Mouse (Mus musculus) limb, embryonic 10.5 days (tissue): ENCODE measurements around the gene Setd6. TPM values are rescaled to one million over a fixed set of nuclear protein-coding genes. Genes with fewer than 3 reads are reported as not detected.

Source experiments
- DNase-seq: peaks from one replicate; pipeline ENCODE4 v3.0.0-alpha.2; 2017; ENCODE audit warnings: low spot score
- H3K27ac ChIP-seq: fragments of 300-500 bp; sonication (generic); 2 replicates; pipeline ENCODE4 v1.5.1; 2016; ENCODE audit warnings: mild to moderate bottlenecking
- H3K27me3 ChIP-seq: fragments of 300-500 bp; sonication (generic); 2 replicates; pipeline ENCODE4 v1.6.1; 2016; ENCODE audit warnings: low read depth, mild to moderate bottlenecking; ENCODE audit not compliant: poor library complexity, severe bottlenecking
- H3K36me3 ChIP-seq: fragments of 300-500 bp; sonication (generic); 2 replicates; pipeline ENCODE4 v1.6.1; 2016; ENCODE audit warnings: mild to moderate bottlenecking, moderate library complexity
- H3K4me1 ChIP-seq: fragments of 300-500 bp; sonication (generic); 2 replicates; pipeline ENCODE4 v1.6.1; 2016
- H3K4me3 ChIP-seq: fragments of 300-500 bp; sonication (generic); 2 replicates; pipeline ENCODE4 v1.5.1; 2016; ENCODE audit warnings: mild to moderate bottlenecking, moderate library complexity
- H3K9me3 ChIP-seq: fragments of 300-500 bp; sonication (generic); replicated peaks from 2 replicates; pipeline ENCODE4 v1.6.1; 2016; ENCODE audit warnings: mild to moderate bottlenecking
- WGBS: fragments of 180-500 bp; shearing (Covaris S2); methylation state at CpG from one replicate; pipeline ENCODE4 v1.1.7; 2016; 5-methylcytosine and 5-hydroxymethylcytosine counted together
- polyA plus RNA-seq: library from polyadenylated mRNA; unstranded; fragments of >200 nt; fragmentation: Nextera tagmentation; extraction: Ambion mirVana; gene quantifications from 2 replicates; pipeline ENCODE4 v1.2.1, GENCODE M21; 2016

Gene Setd6
- polyA plus RNA-seq, 1 experiment from 2014 or later: 16.7 TPM

DNA sequence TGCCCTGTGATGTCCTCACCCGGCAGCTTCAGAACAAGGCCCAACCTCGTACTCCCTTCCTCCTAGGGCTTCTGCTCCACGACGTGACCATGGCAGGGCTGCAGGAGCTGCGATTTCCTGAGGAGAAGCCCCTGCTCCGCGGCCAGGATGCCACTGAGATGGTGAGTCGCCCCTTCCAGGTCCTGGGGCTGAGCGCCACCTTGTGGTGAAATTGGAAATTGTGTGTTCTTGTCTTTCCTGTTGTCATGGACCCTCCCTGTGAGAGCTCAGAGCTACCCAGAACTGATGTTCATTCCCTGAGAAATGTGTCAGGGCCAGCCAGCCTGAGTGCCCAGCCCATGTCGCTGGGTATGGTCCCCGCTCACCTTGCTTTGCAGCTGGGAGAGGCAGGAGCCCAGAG lies 18.6 kb upstream of the Setd6 start:
- DNase-seq: peak; percentile 95
- Histone ChIP-seq H3K4me3 (0 out of 2 replicates have a peak overlapping the region, but pooled peaks have one; percentile 9), H3K4me1 (peaks cover 16% of the 10 kb centered on the region), H3K36me3 (no peaks in the 10 kb centered on the region), H3K9me3 (no peaks in the 10 kb centered on the region), H3K27ac (no peak overlapping the region), H3K27me3 (peaks cover 59% of the 10 kb centered on the region)
- WGBS: 2% methylated on average over 11 of the region's 11 CpGs

DNA sequence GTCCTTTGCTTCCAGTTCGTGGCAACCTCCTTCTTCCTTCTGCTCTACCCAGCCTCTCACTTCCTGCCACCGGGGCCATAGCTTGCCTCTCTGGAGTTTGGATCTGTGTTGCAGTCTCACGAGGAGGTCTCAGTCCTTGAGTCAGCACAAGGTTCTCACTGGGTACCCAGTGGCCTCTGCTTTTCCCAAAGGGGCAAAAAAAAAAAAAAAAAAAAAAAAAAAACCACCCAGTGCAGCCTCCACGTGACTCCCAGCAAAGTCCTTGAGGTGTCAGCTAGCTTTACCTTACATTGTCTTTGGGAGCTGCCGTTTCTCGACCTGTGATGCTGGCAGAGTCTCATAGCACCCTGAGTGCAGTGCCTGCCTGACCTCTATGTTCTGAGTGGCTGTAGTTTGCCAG lies 17.5 kb upstream of the Setd6 start:
- DNase-seq: no peak
- Histone ChIP-seq H3K27ac (no peak overlapping the region), H3K4me1 (peaks cover 24% of the 10 kb centered on the region), H3K27me3 (peaks cover 59% of the 10 kb centered on the region), H3K9me3 (no peaks in the 10 kb centered on the region), H3K36me3 (no peaks in the 10 kb centered on the region), H3K4me3 (no peak overlapping the region)
- WGBS: 49% methylated on average over 6 of the region's 6 CpGs

DNA sequence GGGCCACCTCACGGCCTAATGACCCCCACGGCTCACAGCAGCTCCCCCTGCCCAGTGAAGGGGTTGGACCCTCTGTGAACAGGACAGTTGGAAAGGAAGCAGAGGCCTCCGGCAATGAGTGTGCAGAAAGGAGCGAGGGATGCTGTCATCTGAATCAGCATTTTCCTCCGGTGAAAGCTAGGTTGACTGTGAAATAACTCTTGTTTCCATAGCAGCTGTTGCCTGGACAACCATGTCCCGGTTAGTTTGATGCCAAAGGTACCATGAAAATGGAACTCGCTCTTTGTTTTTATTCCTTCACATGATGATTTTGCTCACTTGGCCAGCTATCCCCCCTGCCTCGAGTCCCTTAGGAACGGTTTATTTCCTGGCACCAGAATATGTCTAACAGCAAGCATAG lies 15.4 kb upstream of the Setd6 start:
- no peaks in the 10 kb centered on the region for H3K9me3 ChIP-seq
- DNase-seq: no peak
- no peak overlapping the region for H3K27ac ChIP-seq
- WGBS: 81% methylated on average over 9 of the region's 9 CpGs
- H3K27me3 ChIP-seq: peaks cover 42% of the 10 kb centered on the region
- H3K4me1 ChIP-seq: peaks cover 27% of the 10 kb centered on the region
- no peaks in the 10 kb centered on the region for H3K36me3 ChIP-seq
- no peak overlapping the region for H3K4me3 ChIP-seq

DNA sequence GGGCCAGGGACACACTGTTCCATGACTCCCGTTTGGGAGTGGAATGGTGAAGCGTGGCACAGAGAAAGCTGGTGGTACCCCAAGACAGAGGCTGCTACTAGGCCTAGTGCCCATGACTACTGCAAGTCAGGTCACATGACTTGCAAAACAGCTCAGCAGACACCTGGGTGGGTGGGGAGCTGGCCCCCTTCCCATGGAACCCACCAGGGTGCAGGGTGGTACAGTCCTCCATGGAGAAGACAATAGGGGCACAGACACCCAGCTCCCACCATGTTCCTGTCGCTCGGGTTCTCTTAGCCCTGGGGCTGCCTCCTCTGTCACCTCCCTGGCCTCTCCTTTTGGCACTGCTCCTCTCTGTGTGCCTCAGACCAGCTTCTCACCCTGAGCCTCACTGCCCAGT lies 13.9 kb upstream of the Setd6 start:
- no peaks in the 10 kb centered on the region for H3K36me3 ChIP-seq
- no peak for DNase-seq
- 78% methylated on average over 4 of the region's 4 CpGs for WGBS
- peak overlapping the region; percentile 67 for H3K4me3 ChIP-seq
- peaks cover 28% of the 10 kb centered on the region for H3K27me3 ChIP-seq
- H3K9me3 ChIP-seq: no peaks in the 10 kb centered on the region
- peaks cover 27% of the 10 kb centered on the region for H3K4me1 ChIP-seq
- H3K27ac ChIP-seq: no peak overlapping the region

DNA sequence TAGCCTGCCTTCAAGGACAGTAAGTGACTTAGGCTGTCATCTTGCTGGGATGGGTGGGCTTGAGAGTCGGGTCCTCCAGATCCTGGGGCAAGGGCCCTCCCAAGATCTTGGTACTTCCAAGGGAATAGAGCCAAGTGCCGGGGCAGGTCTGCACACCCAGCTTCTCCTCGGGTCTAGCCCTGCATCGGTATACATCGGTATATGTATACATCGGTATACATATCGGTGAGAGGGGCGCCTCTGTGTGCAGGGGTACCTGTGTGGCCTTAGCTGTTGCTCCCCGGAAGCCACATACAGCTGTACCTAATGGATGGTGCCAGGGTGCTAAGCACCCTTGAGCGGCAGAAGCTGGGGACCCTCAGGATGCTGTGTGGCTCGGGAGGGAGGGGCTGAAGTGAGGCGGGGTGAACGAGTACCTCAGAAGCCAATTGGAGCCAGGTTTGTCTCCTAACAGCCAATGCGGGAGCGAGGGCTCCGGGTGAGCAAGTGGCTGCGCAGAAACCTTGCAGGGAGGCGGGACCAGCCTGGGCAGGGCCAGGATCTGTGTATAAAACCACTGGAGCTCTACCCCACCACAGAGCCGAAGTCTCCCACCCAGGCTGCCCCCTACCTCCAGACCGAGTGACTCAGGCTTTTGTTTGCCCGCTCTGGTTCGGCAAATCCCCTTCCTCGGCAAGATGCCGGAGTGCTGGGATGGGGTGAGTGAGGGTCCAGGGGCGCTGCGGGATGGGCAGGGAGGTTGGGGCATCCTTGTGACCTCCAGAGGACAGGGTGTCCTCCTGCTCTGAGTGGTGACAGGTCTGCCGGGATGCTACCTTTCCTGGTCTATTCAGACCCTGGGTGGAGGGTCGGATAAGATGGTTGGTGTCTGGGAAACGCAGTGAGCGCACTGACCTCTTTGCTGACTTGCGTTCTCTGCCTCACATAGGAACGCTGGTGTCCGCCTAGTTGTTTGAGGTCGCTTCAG lies 12.9 kb upstream of the Setd6 start:
- Histone ChIP-seq H3K4me1 (peaks cover 25% of the 10 kb centered on the region), H3K27ac (peak overlapping the region; percentile 69), H3K4me3 (peak overlapping the region; percentile 67), H3K36me3 (no peaks in the 10 kb centered on the region), H3K27me3 (peaks cover 20% of the 10 kb centered on the region), H3K9me3 (no peaks in the 10 kb centered on the region)
- 5% methylated on average over 34 of the region's 34 CpGs for WGBS
- peak; percentile 82 for DNase-seq

DNA sequence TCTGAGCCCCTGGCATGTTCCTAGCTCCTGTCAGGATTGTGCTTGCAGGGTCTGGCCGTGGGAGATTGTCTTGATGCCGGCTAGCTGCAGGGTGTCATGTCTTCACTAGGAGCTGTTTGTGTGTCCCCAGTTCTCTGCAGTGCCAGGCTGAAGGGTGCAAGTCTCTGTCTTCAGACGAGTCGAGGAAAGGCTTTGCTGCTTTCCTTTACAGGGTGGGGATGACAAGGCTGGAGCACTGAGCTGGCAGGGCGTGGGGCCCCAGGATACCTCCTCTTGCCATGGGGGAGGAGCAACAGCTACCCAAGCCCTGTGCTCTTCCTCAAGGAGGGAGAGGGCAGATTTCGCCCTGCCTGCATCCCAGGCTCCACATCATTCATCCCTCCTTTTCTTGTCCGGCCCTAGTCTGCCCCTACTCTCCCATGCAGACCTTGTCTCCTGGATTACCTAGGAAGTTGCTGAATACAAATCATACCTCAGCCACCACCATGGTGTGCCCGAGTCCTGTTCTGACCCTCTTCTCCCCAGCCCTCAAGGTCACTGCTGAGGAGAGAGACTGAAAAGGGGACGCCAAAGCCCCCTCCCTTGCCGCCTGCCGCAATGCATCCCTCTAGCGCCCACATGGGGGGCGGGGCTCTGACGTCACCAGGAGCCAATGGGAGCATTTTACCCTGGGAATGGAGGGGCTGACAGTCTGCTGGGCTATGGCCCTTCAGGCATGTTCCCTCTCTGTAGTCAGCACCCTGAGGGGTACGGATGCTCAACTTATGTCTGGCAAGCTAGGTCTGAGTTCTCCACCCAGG lies 12.0 kb upstream of the Setd6 start:
- Histone ChIP-seq H3K27ac (peak overlapping the region; percentile 69), H3K4me1 (peaks cover 22% of the 10 kb centered on the region), H3K36me3 (no peaks in the 10 kb centered on the region), H3K4me3 (peak overlapping the region; percentile 67), H3K9me3 (no peaks in the 10 kb centered on the region), H3K27me3 (peaks cover 14% of the 10 kb centered on the region)
- DNase-seq: peak; percentile 82
- WGBS: 4% methylated on average over 15 of the region's 15 CpGs

DNA sequence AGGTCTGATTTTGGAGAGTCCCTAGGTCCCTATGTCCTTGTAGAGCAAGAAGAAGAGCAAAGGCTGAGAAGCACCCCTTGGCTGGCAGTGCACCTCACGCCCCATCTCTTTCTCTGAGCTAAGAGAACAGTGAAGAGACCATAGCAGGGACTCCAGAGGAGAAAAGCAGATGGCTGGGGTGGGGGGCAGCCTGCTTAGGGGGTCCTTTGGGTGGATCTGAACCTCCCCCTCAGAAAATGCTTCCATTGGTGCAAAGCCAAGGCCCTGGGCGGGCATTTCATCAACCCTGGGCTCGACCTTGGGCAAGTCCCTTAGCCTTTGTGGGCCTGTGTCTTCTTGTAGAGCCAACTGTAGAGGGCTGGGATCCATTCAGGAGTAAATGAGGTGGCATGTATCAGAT lies 11.1 kb upstream of the Setd6 start:
- H3K9me3 ChIP-seq: no peaks in the 10 kb centered on the region
- 96% methylated on average over 3 of the region's 3 CpGs for WGBS
- no peak for DNase-seq
- H3K4me1 ChIP-seq: peaks cover 22% of the 10 kb centered on the region
- no peak overlapping the region for H3K27ac ChIP-seq
- H3K27me3 ChIP-seq: peaks cover 7% of the 10 kb centered on the region
- H3K36me3 ChIP-seq: no peaks in the 10 kb centered on the region
- H3K4me3 ChIP-seq: no peak overlapping the region

DNA sequence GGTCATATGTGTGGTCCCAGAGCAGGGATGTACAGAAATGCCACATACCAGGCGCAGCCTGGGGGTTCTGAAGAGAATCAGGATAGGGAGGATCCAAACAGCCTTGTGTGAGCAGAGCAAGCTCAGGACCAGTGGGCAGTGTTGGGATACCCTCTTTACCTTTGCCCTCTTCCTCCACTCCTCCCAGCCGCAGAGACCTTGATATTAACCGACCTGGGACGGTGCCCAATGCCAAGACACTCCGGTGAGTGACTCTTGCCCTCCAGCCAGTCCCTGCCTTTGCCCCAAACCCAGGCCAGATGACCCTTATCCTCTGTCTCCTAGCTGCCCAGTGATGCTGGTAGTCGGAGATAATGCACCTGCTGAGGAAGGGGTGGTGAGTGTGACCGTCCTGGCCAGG lies 6.1 kb upstream of the Setd6 start:
- Histone ChIP-seq H3K27me3 (no peaks in the 10 kb centered on the region), H3K4me1 (peaks cover 6% of the 10 kb centered on the region), H3K36me3 (no peaks in the 10 kb centered on the region), H3K9me3 (no peaks in the 10 kb centered on the region), H3K4me3 (no peak overlapping the region), H3K27ac (no peak overlapping the region)
- no peak for DNase-seq
- WGBS: 84% methylated on average over 7 of the region's 7 CpGs

DNA sequence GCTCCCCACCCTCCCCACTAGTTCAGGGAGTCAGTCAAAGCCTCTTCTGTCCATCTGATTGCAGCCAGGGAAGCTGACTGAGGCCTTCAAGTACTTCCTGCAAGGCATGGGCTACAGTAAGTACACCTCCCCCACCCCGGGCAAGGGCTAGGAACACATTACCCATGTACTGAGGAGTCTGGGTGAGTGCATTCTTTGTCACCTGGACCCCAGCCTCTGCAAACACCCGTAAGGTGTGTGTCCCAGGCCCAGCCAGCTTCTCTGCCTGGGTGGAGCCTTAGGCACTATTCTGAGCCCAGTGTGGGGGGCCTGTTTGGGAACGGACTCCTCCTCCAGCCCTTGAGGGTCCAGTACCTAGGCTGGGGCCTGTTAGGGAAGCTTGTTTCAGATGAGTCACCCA lies 4.7 kb upstream of the Setd6 start:
- Histone ChIP-seq H3K27me3 (no peaks in the 10 kb centered on the region), H3K36me3 (0 out of 2 replicates have a peak, but pooled peaks cover 3% of the 10 kb centered on the region), H3K9me3 (no peaks in the 10 kb centered on the region), H3K4me1 (peaks cover 17% of the 10 kb centered on the region), H3K27ac (no peak overlapping the region), H3K4me3 (no peak overlapping the region)
- no peak for DNase-seq
- 70% methylated on average over 3 of the region's 3 CpGs for WGBS

DNA sequence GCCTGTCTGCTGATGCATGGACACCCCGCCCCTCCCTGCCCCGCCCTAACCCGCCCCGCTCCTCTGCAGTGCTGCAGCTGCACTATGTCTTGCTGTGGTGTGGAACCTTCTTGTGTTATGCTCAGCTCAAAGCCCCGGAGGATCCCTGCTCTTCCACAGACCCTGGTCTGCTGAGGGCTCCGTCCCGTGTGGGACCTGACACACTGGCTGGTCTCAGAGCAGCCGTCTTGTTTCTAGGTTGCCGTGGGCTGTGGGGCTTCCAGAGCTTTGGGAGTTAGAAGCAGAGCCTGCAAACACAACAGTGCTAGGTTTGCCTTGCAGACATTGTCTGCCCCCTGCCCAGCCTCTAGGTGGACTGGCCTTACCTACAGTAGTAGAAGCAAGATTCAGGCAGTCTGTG lies 3.3 kb upstream of the Setd6 start:
- no peak overlapping the region for H3K4me3 ChIP-seq
- no peak for DNase-seq
- H3K36me3 ChIP-seq: peaks cover 9% of the 10 kb centered on the region; the same call in 1 of the 2 replicates
- 89% methylated on average over 9 of the region's 9 CpGs for WGBS
- peaks cover 28% of the 10 kb centered on the region for H3K4me1 ChIP-seq
- no peaks in the 10 kb centered on the region for H3K9me3 ChIP-seq
- H3K27me3 ChIP-seq: no peaks in the 10 kb centered on the region
- no peak overlapping the region for H3K27ac ChIP-seq

DNA sequence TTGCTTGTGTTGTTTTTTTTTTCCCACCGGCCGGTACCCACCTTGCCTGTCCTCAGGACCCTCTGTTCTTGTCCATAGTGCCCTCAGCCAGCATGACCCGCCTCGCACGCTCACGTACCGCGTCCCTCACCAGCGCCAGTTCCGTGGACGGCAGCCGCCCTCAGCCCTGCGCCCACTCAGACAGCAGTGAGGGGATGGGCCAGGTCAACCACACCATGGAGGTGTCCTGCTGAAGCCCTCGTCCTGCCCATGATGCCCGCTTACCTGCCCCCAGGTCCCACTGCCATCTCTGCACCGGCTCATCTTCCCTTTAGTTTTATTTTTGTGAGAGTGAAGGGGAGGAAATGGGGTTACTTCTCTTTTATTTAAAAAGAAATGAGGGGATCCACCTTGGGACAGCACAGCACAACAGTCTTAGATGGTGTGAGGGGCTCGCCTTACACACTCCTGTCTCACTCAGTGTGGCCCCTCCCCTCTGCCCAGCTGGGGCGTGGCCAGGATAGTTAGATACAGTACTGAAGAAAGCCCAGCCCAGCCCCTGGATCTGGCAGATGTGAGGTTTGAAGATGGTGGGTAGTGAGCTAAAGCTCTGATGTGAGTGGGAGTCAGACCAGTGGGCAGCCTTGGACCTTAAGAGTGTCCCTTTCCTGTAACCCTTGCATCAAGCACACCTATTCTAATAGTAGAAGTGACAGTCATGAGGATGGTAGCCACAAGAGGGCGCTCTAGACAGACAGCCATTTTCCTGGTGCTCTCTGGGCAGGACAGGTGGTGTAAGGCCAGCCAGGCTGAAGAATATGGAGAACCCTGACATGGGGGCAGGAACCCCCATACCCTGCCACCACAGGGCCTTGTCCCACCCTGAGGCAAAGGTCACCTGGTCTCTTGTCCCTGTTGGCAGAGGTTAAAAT lies 2.3 kb upstream of the Setd6 start:
- H3K36me3 ChIP-seq: peaks cover 17% of the 10 kb centered on the region
- H3K4me1 ChIP-seq: peaks cover 28% of the 10 kb centered on the region
- H3K9me3 ChIP-seq: no peaks in the 10 kb centered on the region
- H3K27ac ChIP-seq: no peak overlapping the region
- WGBS: 78% methylated on average over 19 of the region's 19 CpGs
- peak; percentile 80 for DNase-seq
- H3K4me3 ChIP-seq: no peak overlapping the region
- H3K27me3 ChIP-seq: no peaks in the 10 kb centered on the region

DNA sequence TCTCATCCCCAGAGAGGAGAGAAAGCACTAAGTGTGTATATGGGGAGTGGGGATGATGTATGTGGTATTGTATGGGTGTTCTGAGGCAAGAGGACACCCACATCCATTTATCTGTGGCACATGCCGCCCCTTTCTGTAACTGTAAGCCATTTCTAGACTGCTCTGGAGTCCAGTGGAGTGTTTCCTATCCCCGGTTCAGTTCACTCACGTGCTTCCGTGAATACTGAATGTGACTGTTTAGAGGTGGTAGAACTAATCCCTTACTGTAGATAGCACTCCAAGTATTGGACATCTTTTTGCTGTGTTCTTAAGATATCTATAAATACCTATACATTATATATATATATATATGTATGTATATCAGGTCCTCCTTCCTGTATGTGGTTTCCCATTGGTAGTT lies 1.3 kb upstream of the Setd6 start:
- no peaks in the 10 kb centered on the region for H3K9me3 ChIP-seq
- WGBS: 93% methylated on average over 4 of the region's 4 CpGs
- no peak for DNase-seq
- H3K4me1 ChIP-seq: peaks cover 28% of the 10 kb centered on the region
- peaks cover 27% of the 10 kb centered on the region for H3K36me3 ChIP-seq
- H3K27me3 ChIP-seq: no peaks in the 10 kb centered on the region
- H3K27ac ChIP-seq: no peak overlapping the region
- H3K4me3 ChIP-seq: no peak overlapping the region
